Mouse (Mus musculus) liver, embryonic 13.5 days (tissue): Measurements from ENCODE around the gene Pnp. TPM values are rescaled to one million over a fixed set of nuclear protein-coding genes. Genes with fewer than 3 reads are reported as not detected.
A peak's percentile ranks its signal among the peaks of the same experiment; 100 is the strongest.
"Not testable (repeated sequence)": the region's sequence is repeated elsewhere in the genome, so short reads cannot be mapped to it uniquely, and the experiment has no call there.

Source experiments
- ATAC-seq: fragments of 200-750 bp; cut with Nextera tagmentation; 2 replicates; pipeline ENCODE4 v1.8.0; 2017; ENCODE audit warnings: low read depth, mild to moderate bottlenecking, moderate number of reproducible peaks, moderate library complexity
- DNase-seq: peaks from one replicate; pipeline ENCODE4 v3.0.0; 2022
- H3K27ac ChIP-seq: fragments of 300-500 bp; sonication (generic); 2 replicates; pipeline ENCODE4 v1.5.1; 2015; ENCODE audit warnings: moderate library complexity, mild to moderate bottlenecking, inconsistent platforms
- H3K27me3 ChIP-seq: fragments of 300-500 bp; sonication (generic); 2 replicates; pipeline ENCODE4 v1.6.1; 2015; ENCODE audit warnings: mild to moderate bottlenecking, inconsistent platforms
- H3K36me3 ChIP-seq: fragments of 300-500 bp; sonication (generic); 2 replicates; pipeline ENCODE4 v1.6.1; 2015; ENCODE audit warnings: mild to moderate bottlenecking, inconsistent platforms
- H3K4me1 ChIP-seq: fragments of 300-500 bp; sonication (generic); replicated peaks from 2 replicates; pipeline ENCODE4 v1.6.1; 2015; ENCODE audit warnings: inconsistent platforms
- H3K4me2 ChIP-seq: fragments of 300-500 bp; sonication (generic); 2 replicates; pipeline ENCODE4 v1.6.1; 2015; ENCODE audit warnings: inconsistent platforms, mild to moderate bottlenecking, moderate library complexity
- H3K4me3 ChIP-seq: fragments of 300-500 bp; sonication (generic); replicated peaks from 2 replicates; pipeline ENCODE4 v1.5.1; 2015; ENCODE audit warnings: mild to moderate bottlenecking, inconsistent platforms
- H3K9ac ChIP-seq: fragments of 300-500 bp; sonication (generic); 2 replicates; pipeline ENCODE4 v1.6.1; 2015; ENCODE audit warnings: mild to moderate bottlenecking, inconsistent platforms
- H3K9me3 ChIP-seq: fragments of 300-500 bp; sonication (generic); replicated peaks from 2 replicates; pipeline ENCODE4 v1.6.1; 2016; ENCODE audit warnings: inconsistent platforms
- WGBS: fragments of 180-500 bp; shearing (Covaris S2); methylation state at CpG from one replicate; pipeline ENCODE4 v1.1.7; 2015; ENCODE audit not compliant: insufficient replicate concordance; 5-methylcytosine and 5-hydroxymethylcytosine counted together
- polyA plus RNA-seq: library from polyadenylated mRNA; unstranded; fragments of >200 nt; fragmentation: Nextera tagmentation; extraction: Ambion mirVana; gene quantifications from 2 replicates; pipeline ENCODE4 v1.2.1, GENCODE M21; 2015

Pnp gene
- polyA plus RNA-seq, 1 experiment from 2014 or later, result 82.4 TPM

DNA sequence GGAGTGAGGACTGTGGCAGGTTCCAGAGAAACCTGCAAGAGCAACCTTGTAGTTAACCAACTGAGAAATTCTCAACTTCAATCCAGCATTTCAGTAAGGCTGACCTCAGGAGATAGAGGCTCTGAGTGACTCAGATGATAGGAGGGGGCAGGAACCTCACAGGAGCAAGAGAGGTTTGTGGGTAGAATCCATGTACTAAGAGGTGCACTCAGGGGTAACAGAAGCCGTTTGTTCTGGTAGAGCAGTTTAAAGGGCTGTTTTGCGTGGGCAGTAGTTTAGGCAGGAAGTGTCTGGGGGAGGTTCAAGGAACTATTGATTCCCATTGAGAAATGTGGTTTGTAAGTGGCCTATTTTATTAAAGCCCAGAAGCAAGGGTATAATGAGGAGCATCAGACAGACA lies 50.3 kb downstream of the Pnp start:
- peaks cover 4% of the 10 kb centered on the region; the same call in 1 of the 2 replicates for H3K4me1 ChIP-seq
- no peak overlapping the region for H3K4me3 ChIP-seq
- no peaks in the 10 kb centered on the region for H3K27me3 ChIP-seq
- WGBS, result 8% methylated on average over 2 of the region's 2 CpGs
- H3K27ac ChIP-seq, result no peak overlapping the region
- no peak overlapping the region for H3K9ac ChIP-seq
- ATAC-seq (no peak), DNase-seq (no peak)
- no peaks in the 10 kb centered on the region for H3K9me3 ChIP-seq
- no peaks in the 10 kb centered on the region for H3K36me3 ChIP-seq
- no peak overlapping the region for H3K4me2 ChIP-seq

- Histone ChIP-seq H3K4me3 (no peak overlapping the region), H3K27ac (no peak overlapping the region), H3K9ac (no peak overlapping the region), H3K4me2 (no peak overlapping the region), H3K9me3 (no peaks in the 10 kb centered on the region), H3K36me3 (no peaks in the 10 kb centered on the region), H3K4me1 (peaks cover 4% of the 10 kb centered on the region; the same call in 1 of the 2 replicates), H3K27me3 (no peaks in the 10 kb centered on the region)
- ATAC-seq, result no peak
- WGBS, result 16% methylated on average over 5 of the region's 5 CpGs
- no peak for DNase-seq
These were observed 51.0 kb downstream of the Pnp start for GRCm38 (mm10) chr14:50981837-50982236.

DNA sequence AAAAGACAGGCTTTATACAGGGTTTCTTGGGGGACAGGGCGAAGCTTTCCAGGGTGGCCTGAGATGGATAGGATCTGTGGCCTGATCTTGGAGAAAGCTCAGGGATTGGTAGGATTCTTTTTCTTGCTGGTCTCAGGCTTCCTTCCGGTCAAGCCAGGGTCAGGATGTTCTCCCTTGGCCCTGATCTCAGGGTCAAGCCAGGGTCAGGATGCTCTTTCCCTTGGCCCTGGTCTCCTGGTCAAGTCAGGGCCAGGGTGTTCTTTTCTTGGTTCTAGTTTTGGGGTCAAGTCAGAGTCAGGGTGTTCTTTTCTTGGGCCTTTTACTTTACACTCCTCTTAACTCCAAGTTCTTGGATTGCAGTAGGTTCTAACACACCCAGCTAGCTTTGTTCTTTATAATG lies 56.8 kb downstream of the Pnp start:
- Histone ChIP-seq H3K9ac (no peak overlapping the region), H3K4me2 (no peak overlapping the region), H3K4me1 (no peaks in the 10 kb centered on the region), H3K9me3 (no peaks in the 10 kb centered on the region), H3K27ac (no peak overlapping the region), H3K36me3 (no peaks in the 10 kb centered on the region), H3K27me3 (no peaks in the 10 kb centered on the region), H3K4me3 (no peak overlapping the region)
- DNase-seq (no peak), ATAC-seq (no peak)
- 63% methylated on average over 2 of the region's 2 CpGs for WGBS

- ATAC-seq, result no peak
These were observed 60.2 kb downstream of the Pnp start for GRCm38 (mm10) chr14:50991037-50991436.

GRCm38 (mm10) chr14:50997088-50997487 lies 66.2 kb downstream of the Pnp start:
- WGBS, result 13% methylated on average over 3 of the region's 3 CpGs
- no peak overlapping the region for H3K4me2 ChIP-seq
- no peaks in the 10 kb centered on the region for H3K9me3 ChIP-seq
- H3K36me3 ChIP-seq, result no peaks in the 10 kb centered on the region
- no peak for DNase-seq
- H3K27ac ChIP-seq, result no peak overlapping the region
- H3K4me1 ChIP-seq, result peaks cover 4% of the 10 kb centered on the region
- no peak overlapping the region for H3K4me3 ChIP-seq
- no peaks in the 10 kb centered on the region for H3K27me3 ChIP-seq
- no peak overlapping the region for H3K9ac ChIP-seq
- no peak for ATAC-seq

More at GRCm38 (mm10) chr14:50991037-50991436, 60.2 kb downstream of the Pnp start:
- no peak for DNase-seq
- Histone ChIP-seq H3K9me3 (no peaks in the 10 kb centered on the region), H3K27me3 (no peaks in the 10 kb centered on the region), H3K4me2 (no peak overlapping the region), H3K4me3 (no peak overlapping the region), H3K4me1 (no peaks in the 10 kb centered on the region), H3K36me3 (no peaks in the 10 kb centered on the region), H3K27ac (no peak overlapping the region), H3K9ac (no peak overlapping the region)
- 61% methylated on average over 3 of the region's 3 CpGs for WGBS

DNA sequence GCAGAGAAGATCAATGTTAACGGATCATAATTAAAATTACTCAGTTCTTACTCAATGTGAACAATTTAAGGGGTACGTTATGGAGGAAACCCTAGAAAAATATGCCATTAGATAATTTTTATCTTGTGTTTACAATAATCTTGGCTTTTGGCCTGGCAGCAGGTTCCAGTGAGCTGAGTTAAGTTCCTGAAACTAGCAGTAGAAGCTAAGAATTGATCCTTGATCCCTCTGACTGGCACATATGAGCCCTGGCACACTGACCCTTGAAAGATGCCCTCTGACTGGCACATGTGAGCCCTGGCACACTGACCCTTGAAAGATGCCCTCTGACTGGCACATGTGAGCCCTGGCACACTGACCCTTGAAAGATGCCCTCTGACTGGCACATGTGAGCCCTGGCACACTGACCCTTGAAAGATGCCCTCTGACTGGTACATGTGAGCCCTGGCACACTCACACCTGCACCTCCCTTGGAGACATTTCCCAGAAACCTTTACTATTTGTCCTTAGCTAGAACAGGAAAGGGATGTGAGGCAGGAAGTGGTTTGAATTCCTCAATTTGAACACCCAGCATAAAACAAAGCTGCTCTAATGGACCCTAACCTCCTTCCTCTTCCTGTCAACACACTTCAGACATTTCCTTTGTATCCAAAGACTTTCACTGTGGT lies 67.3 kb downstream of the Pnp start:
- no peak for ATAC-seq
- 60% methylated on average over 2 of the region's 2 CpGs for WGBS
- no peaks in the 10 kb centered on the region for H3K27me3 ChIP-seq

GRCm38 (mm10) chr14:51007152-51007801 lies 76.4 kb downstream of the Pnp start, which contains the start of gene Rnase10:
Gene Rnase10, plus strand, starts transcription at chr14:51007751.
- H3K4me1 ChIP-seq, result peaks cover 5% of the 10 kb centered on the region; the same call in 1 of the 2 replicates
- H3K9me3 ChIP-seq, result no peaks in the 10 kb centered on the region
- no peak within 1 kb of the TSS for H3K4me3 ChIP-seq
- H3K36me3 ChIP-seq, result no peaks in the 10 kb centered on the region
- ATAC-seq, result no peak
- 65% methylated on average over 8 of the region's 8 CpGs for WGBS
- H3K27ac ChIP-seq, result peak within 1 kb of the TSS; percentile 29
- no peak within 1 kb of the TSS for H3K9ac ChIP-seq
- DNase-seq, result no peak
- no peak within 1 kb of the TSS for H3K4me2 ChIP-seq
- no peaks in the 10 kb centered on the region for H3K27me3 ChIP-seq

More for the DNA sequence above, 67.3 kb downstream of the Pnp start:
- Histone ChIP-seq H3K27ac (no peak overlapping the region), H3K4me2 (no peak overlapping the region), H3K36me3 (no peaks in the 10 kb centered on the region), H3K4me3 (no peak overlapping the region), H3K9ac (no peak overlapping the region), H3K9me3 (no peaks in the 10 kb centered on the region), H3K4me1 (peaks cover 4% of the 10 kb centered on the region)
- DNase-seq, result no peak

GRCm38 (mm10) chr14:51007914-51008713 lies 77.2 kb downstream of the Pnp start:
- Histone ChIP-seq H3K4me2 (no peak overlapping the region), H3K9ac (no peak overlapping the region), H3K36me3 (no peaks in the 10 kb centered on the region), H3K4me1 (peaks cover 5% of the 10 kb centered on the region; the same call in 1 of the 2 replicates), H3K4me3 (no peak overlapping the region), H3K27me3 (no peaks in the 10 kb centered on the region), H3K9me3 (no peaks in the 10 kb centered on the region), H3K27ac (peak overlapping the region; percentile 29)
- ATAC-seq (no peak), DNase-seq (no peak)
- 60% methylated on average over 13 of the region's 13 CpGs for WGBS

- no peak for ATAC-seq
- Histone ChIP-seq H3K36me3 (no peaks in the 10 kb centered on the region), H3K9me3 (no peaks in the 10 kb centered on the region), H3K27me3 (no peaks in the 10 kb centered on the region), H3K9ac (no peak overlapping the region), H3K4me3 (no peak overlapping the region), H3K4me1 (peaks cover 5% of the 10 kb centered on the region; the same call in 1 of the 2 replicates), H3K27ac (no peak overlapping the region), H3K4me2 (no peak overlapping the region)
- WGBS, result 60% methylated on average over 4 of the region's 4 CpGs
- DNase-seq, result no peak
These were observed 77.9 kb downstream of the Pnp start for GRCm38 (mm10) chr14:51008781-51009180.

- 65% methylated on average over 6 of the region's 6 CpGs for WGBS
- Histone ChIP-seq H3K4me1 (peaks cover 5% of the 10 kb centered on the region; the same call in 1 of the 2 replicates), H3K9me3 (no peaks in the 10 kb centered on the region), H3K4me3 (no peak overlapping the region), H3K27me3 (no peaks in the 10 kb centered on the region), H3K4me2 (no peak overlapping the region), H3K36me3 (no peaks in the 10 kb centered on the region), H3K9ac (no peak overlapping the region), H3K27ac (no peak overlapping the region)
- ATAC-seq, result no peak
- no peak for DNase-seq
These were observed 78.7 kb downstream of the Pnp start for GRCm38 (mm10) chr14:51009572-51009971.

- not testable (repeated sequence) for H3K9ac ChIP-seq, H3K9me3 ChIP-seq, H3K36me3 ChIP-seq, H3K27me3 ChIP-seq, DNase-seq, H3K4me3 ChIP-seq, H3K4me1 ChIP-seq, H3K27ac ChIP-seq, ATAC-seq, H3K4me2 ChIP-seq
- WGBS, result 63% methylated on average over 3 of the region's 3 CpGs
These were observed 83.8 kb downstream of the Pnp start for GRCm38 (mm10) chr14:51014724-51015123.
